Mouse (Mus musculus): ENCODE data around the gene Gm14137.

DNA sequence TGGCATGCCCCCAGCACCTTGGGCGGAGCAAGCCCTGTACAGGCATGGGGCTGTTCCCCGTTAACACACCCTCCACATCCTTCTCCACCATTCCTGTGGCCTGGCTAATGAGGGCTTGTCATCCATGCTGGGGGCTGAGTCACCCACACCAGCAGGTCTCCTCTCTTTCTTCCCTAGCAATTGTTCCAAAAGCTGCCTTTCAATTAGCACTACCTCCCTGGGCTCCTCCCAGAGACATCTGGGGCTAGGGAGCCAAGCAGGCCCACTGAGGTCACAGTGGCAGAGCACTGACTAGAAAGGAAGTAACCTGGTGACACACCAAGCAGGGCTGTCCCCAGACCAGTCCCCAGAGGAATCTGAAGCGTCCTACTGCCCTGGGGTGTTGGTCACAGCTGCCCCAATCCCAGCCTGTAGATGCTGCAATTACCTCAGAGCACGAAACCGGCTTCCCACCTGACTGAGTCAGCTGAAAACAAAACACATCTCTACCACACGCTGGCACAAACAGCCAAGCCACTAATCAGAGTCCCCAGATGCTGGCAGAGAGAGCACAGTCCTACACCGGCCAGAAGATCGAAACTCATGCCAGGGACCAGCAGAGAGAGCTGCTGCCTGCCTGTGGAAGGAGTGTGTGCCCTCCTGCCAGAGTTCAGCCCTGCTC, at the start of gene Gm14137:
- TF ChIP-seq CTCF (IDR thresholded peaks at IDR 0.05; ENCODE audit: low read depth, low read length) (no peak), POLR2A (IDR thresholded peaks at IDR 0.05; ENCODE audit: borderline replicate concordance, low read depth, low read length) (no peak)
